ENCODE assay signal across 23 mouse cellular contexts in genomic region chr9:41407078-41407477, GRCm38 (mm10).
DNase-seq lines count a peak whose midpoint lies in the region; ATAC-seq lines count a peak whose summit lies in the region.
"Had no signal": no experiment of that assay in that cellular context is flagged by ENCODE, and none has a peak within 500 bp of the region (broad histone marks: within the 10 kb centered on the region; RNA-seq: fewer than 3 reads in every experiment).

No protein-coding gene starts in this region.

- WGBS in forebrain, embryonic 14.5 days = 54% methylated on average over 2 of the region's 2 CpGs
- 85% methylated on average over 2 of the region's 2 CpGs for WGBS in forebrain, embryonic 10.5 days
- 19% methylated on average over 2 of the region's 2 CpGs for WGBS in heart, embryonic 13.5 days

- H3K9ac ChIP-seq in forebrain, embryonic 14.5 days (ENCODE audit: low read length) = no peak overlapping the region
- no peak overlapping the region for H3K9ac ChIP-seq in heart, embryonic 13.5 days
- H3K9ac ChIP-seq: embryonic facial prominence, embryonic 15.5 days; hindbrain, embryonic 12.5 days; intestine, embryonic 15.5 days had no signal

- peaks cover 4% of the 10 kb centered on the region for H3K4me1 ChIP-seq in forebrain, embryonic 14.5 days (ENCODE audit: control insufficient read depth, insufficient read depth, low read length)
- H3K4me1 ChIP-seq in forebrain, embryonic 10.5 days = peaks cover 33% of the 10 kb centered on the region
- peaks cover 17% of the 10 kb centered on the region for H3K4me1 ChIP-seq in heart, embryonic 13.5 days
- H3K4me1 ChIP-seq: embryonic facial prominence, embryonic 15.5 days; intestine, embryonic 15.5 days had no signal

- H3K9me3 ChIP-seq in forebrain, embryonic 14.5 days (replicated peaks; ENCODE audit: control insufficient read depth, low read length) = no peaks in the 10 kb centered on the region
- no peaks in the 10 kb centered on the region for H3K9me3 ChIP-seq in forebrain, embryonic 10.5 days
- H3K9me3 ChIP-seq in heart, embryonic 13.5 days = no peaks in the 10 kb centered on the region
- H3K9me3 ChIP-seq: embryonic facial prominence, embryonic 15.5 days; G1E; hindbrain, embryonic 12.5 days; intestine, embryonic 15.5 days had no signal

- no peak overlapping the region for H3K4me2 ChIP-seq in forebrain, embryonic 14.5 days (ENCODE audit: low read length)
- 0 out of 2 replicates have a peak overlapping the region, but pooled peaks have one; percentile 9 for H3K4me2 ChIP-seq in heart, embryonic 13.5 days
- H3K4me2 ChIP-seq: embryonic facial prominence, embryonic 15.5 days; hindbrain, embryonic 12.5 days; intestine, embryonic 15.5 days had no signal

- DNase-seq in forebrain, embryonic 14.5 days (ENCODE audit: low spot score) = peak; percentile 33
- no peak for DNase-seq in forebrain, embryonic 10.5 days (ENCODE audit: extremely low spot score, low spot score)
- DNase-seq in heart, adult 8-10 months (ENCODE audit: low spot score) = no peak
- peak; percentile 21 for DNase-seq in MN1 (ENCODE audit: low spot score)
- DNase-seq in retina, postnatal 1 day = peak; percentile 63
- no peak for DNase-seq in ovary, postnatal 14 days (ENCODE audit: low spot score)
- DNase-seq: adrenal gland, postnatal 25 days; B cell, adult 2 months; cerebellum, adult 2 months; cerebellum, postnatal 10 days; gastrocnemius, postnatal 10 days; heart, postnatal 4 days; kidney, adult 18-20 months had no signal

- ATAC-seq in forebrain, embryonic 14.5 days = 0 out of 2 replicates have a peak, but pooled peaks have one; percentile 20
- ATAC-seq in heart, embryonic 13.5 days (ENCODE audit: extremely low read depth, insufficient number of reproducible peaks, low FRiP score, low TSS enrichment) = no peak
- ATAC-seq: activated CD4-positive, CD25-positive, alpha-beta regulatory T cell, adult 4 months; CD4-positive, CD25-positive, alpha-beta regulatory T cell, adult 4 months; forebrain, embryonic 16.5 days; intestine, embryonic 15.5 days; Patski had no signal

- H3K27me3 ChIP-seq in forebrain, embryonic 14.5 days (replicated peaks; ENCODE audit: control insufficient read depth, insufficient read depth, low read length) = no peaks in the 10 kb centered on the region
- H3K27me3 ChIP-seq in forebrain, embryonic 10.5 days (ENCODE audit: poor library complexity, severe bottlenecking) = peaks cover 8% of the 10 kb centered on the region; the same call in 1 of the 2 replicates
- no peaks in the 10 kb centered on the region for H3K27me3 ChIP-seq in heart, embryonic 13.5 days (replicated peaks)
- H3K27me3 ChIP-seq: embryonic facial prominence, embryonic 15.5 days; hindbrain, embryonic 12.5 days; intestine, embryonic 15.5 days; Patski had no signal

- H3K4me3 ChIP-seq in forebrain, embryonic 14.5 days (ENCODE audit: low read depth, low read length) = no peak overlapping the region
- H3K4me3 ChIP-seq in forebrain, embryonic 10.5 days = no peak overlapping the region
- no peak overlapping the region for H3K4me3 ChIP-seq in heart, embryonic 13.5 days
- H3K4me3 ChIP-seq: embryonic facial prominence, embryonic 15.5 days; erythroblast, embryonic 14.5 days; hindbrain, embryonic 12.5 days; intestine, embryonic 15.5 days had no signal

- H3K36me3 ChIP-seq in forebrain, embryonic 14.5 days (ENCODE audit: control insufficient read depth, insufficient read depth, low read length) = peaks cover 28% of the 10 kb centered on the region
- H3K36me3 ChIP-seq in forebrain, embryonic 10.5 days (replicated peaks) = peaks cover 8% of the 10 kb centered on the region; the same call in 1 of the 2 replicates
- peaks cover 6% of the 10 kb centered on the region; the same call in 1 of the 2 replicates for H3K36me3 ChIP-seq in heart, embryonic 13.5 days
- H3K36me3 ChIP-seq: embryonic facial prominence, embryonic 15.5 days; G1E; intestine, embryonic 15.5 days had no signal

- H3K27ac ChIP-seq in forebrain, embryonic 14.5 days (ENCODE audit: low read depth, low read length) = no peak overlapping the region
- H3K27ac ChIP-seq in forebrain, embryonic 10.5 days = no peak overlapping the region
- H3K27ac ChIP-seq in heart, embryonic 13.5 days (replicated peaks) = no peak overlapping the region
- H3K27ac ChIP-seq: embryonic facial prominence, embryonic 15.5 days; hindbrain, embryonic 12.5 days; intestine, embryonic 15.5 days had no signal

Comparison
In these comparisons a context has a peak if more than half of its experiments do, and no peak if none do; other contexts are left out.
1. DNase-seq: peak in forebrain, embryonic 14.5 days (single experiment), MN1 (single experiment) and retina, postnatal 1 day (single experiment); none in forebrain, embryonic 10.5 days (single experiment), heart, adult 8-10 months (single experiment) and ovary, postnatal 14 days (single experiment).